Mouse (Mus musculus): ENCODE results near the gene Mras. TPM values are rescaled to one million over a fixed set of nuclear protein-coding genes. Genes with fewer than 3 reads are reported as not detected.

Gene Mras
- total and polyA plus RNA-seq, 3 experiments, result 0.17 TPM; not detected in 2

- no peak for TF ChIP-seq EP300 (IDR thresholded peaks at IDR 0.05; ENCODE audit: low read depth in 1 of 2, low read length in 2 of 2)
Measured at GRCm38 (mm10) chr9:99390716-99391115, 46.5 kb downstream of the Mras start (continued).

DNA sequence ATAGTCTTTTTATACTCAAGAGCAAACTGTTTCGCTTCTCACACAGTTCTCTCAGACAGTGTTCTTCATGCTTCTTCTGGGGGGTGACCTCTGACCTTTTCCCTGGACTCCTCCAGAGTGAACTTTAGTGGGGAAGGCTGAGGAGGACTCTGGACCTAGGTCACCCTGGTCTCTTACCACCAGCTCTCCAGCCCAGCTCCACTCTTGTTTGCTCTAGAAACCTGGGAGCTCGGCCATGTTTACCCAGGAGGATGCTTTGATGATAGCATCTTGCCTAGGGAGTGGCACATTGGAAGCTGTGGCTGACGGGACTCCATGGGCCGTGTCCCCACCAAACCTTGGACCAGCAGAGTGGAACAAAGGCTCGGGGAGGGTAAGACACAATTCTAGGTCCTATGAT is 47.0 kb downstream of the Mras start:
- Histone ChIP-seq H3K4me3 (ENCODE audit: control insufficient read depth in 1 of 2, insufficient read depth in 1 of 2, low read depth in 2 of 2, low read length in 2 of 2) (no peak overlapping the region), H3K27me3 (ENCODE audit: control insufficient read depth in 1 of 2, insufficient read depth in 2 of 2, low read length in 2 of 2) (peaks cover under 1 to 2% of the 10 kb centered on the region in 2 experiments; a peak in 1 of 4 replicates), H3K79me2 (ENCODE audit: control insufficient read depth, insufficient read depth, low read length, poor library complexity) (no peaks in the 10 kb centered on the region), H3K27ac (ENCODE audit: control insufficient read depth, low read depth, low read length) (no peak overlapping the region), H3K4me1 (ENCODE audit: control insufficient read depth in 1 of 2, insufficient read depth in 2 of 2, low read length in 2 of 2) (no peaks in the 10 kb centered on the region), H3K9me3 (replicated peaks; ENCODE audit: insufficient read depth, low read length) (no peaks in the 10 kb centered on the region), H3K9ac (ENCODE audit: control insufficient read depth, low read depth, low read length, poor library complexity, severe bottlenecking) (no peak overlapping the region), H3K36me3 (ENCODE audit: control insufficient read depth in 1 of 2, insufficient read depth in 2 of 2, low read length in 2 of 2) (no peaks in the 10 kb centered on the region)
- no peak for DNase-seq (ENCODE audit: low read depth, low spot score)
- TF ChIP-seq ELF1 (IDR thresholded peaks at IDR 0.05; ENCODE audit: low read depth, low read length) (no peak), MXI1 (IDR thresholded peaks at IDR 0.05; ENCODE audit: low read depth, low read length) (no peak), GATA1 (IDR thresholded peaks at IDR 0.05; ENCODE audit: low read depth, low read length) (no peak), E2F4 (IDR thresholded peaks at IDR 0.05; ENCODE audit: borderline replicate concordance, low read depth, low read length) (no peak), ZKSCAN1 (IDR thresholded peaks at IDR 0.05; ENCODE audit: low read depth, low read length) (no peak), TCF12 (IDR thresholded peaks at IDR 0.05; ENCODE audit: low read depth, low read length) (no peak), SIN3A (IDR thresholded peaks at IDR 0.05; ENCODE audit: low read length) (no peak), BHLHE40 (IDR thresholded peaks at IDR 0.05; ENCODE audit: borderline replicate concordance, low read depth, low read length) (no peak), KAT2A (conservative IDR thresholded peaks at IDR 0.05; ENCODE audit: low read depth, low read length) (no peak), CHD1 (IDR thresholded peaks at IDR 0.05; ENCODE audit: low read depth, low read length) (no peak), MYC (IDR thresholded peaks at IDR 0.05; ENCODE audit: low read depth, low read length) (no peak), EP300 (IDR thresholded peaks at IDR 0.05; ENCODE audit: low read depth in 1 of 2, low read length in 2 of 2) (no peak), MYB (IDR thresholded peaks at IDR 0.05; ENCODE audit: low read depth, low read length) (no peak)

DNA sequence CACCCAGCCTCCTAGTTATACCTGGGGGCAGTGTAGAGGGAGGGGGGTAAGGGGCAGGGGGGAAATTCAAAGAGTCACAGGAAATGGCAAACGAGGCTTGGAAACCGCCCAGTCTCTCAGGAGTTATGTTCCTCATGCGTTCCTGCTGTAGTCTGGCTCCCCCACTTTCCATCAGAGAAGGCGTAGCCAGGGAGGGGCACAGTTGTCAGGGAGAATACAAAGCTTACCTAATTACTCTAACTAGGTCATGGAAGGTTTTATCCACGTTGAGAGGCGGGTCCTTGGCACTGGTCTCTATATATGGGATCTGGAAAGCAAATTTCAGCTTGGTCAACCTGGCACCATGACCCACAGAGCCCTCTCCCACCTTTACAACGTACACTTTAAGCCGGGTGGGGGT is 47.7 kb downstream of the Mras start:
- Histone ChIP-seq H3K27me3 (ENCODE audit: control insufficient read depth in 1 of 2, insufficient read depth in 2 of 2, low read length in 2 of 2) (peaks cover 0 to 2% of the 10 kb centered on the region in 2 experiments; a peak in 1 of 4 replicates), H3K27ac (ENCODE audit: control insufficient read depth, low read depth, low read length) (no peak overlapping the region), H3K79me2 (ENCODE audit: control insufficient read depth, insufficient read depth, low read length, poor library complexity) (no peaks in the 10 kb centered on the region), H3K9ac (ENCODE audit: control insufficient read depth, low read depth, low read length, poor library complexity, severe bottlenecking) (no peak overlapping the region), H3K9me3 (replicated peaks; ENCODE audit: insufficient read depth, low read length) (no peaks in the 10 kb centered on the region), H3K4me3 (ENCODE audit: control insufficient read depth in 1 of 2, insufficient read depth in 1 of 2, low read depth in 2 of 2, low read length in 2 of 2) (no peak overlapping the region), H3K4me1 (ENCODE audit: control insufficient read depth in 1 of 2, insufficient read depth in 2 of 2, low read length in 2 of 2) (no peaks in the 10 kb centered on the region; a peak in 1 of 4 replicates), H3K36me3 (ENCODE audit: control insufficient read depth in 1 of 2, insufficient read depth in 2 of 2, low read length in 2 of 2) (no peaks in the 10 kb centered on the region)
- TF ChIP-seq MXI1 (IDR thresholded peaks at IDR 0.05; ENCODE audit: low read depth, low read length) (no peak), GABPA (IDR thresholded peaks at IDR 0.05; ENCODE audit: low read depth, low read length) (no peak), SMC3 (IDR thresholded peaks at IDR 0.05; ENCODE audit: low read depth, low read length) (no peak), SIN3A (IDR thresholded peaks at IDR 0.05; ENCODE audit: low read length) (no peak), USF1 (IDR thresholded peaks at IDR 0.05; ENCODE audit: low read depth, low read length) (no peak), RCOR1 (IDR thresholded peaks at IDR 0.05; ENCODE audit: low read depth, low read length) (no peak), TBP (IDR thresholded peaks at IDR 0.05; ENCODE audit: low read depth, low read length) (no peak), MAX (IDR thresholded peaks at IDR 0.05; ENCODE audit: low read length) (no peak), KAT2A (conservative IDR thresholded peaks at IDR 0.05; ENCODE audit: low read depth, low read length) (no peak), ZC3H11A (IDR thresholded peaks at IDR 0.05; ENCODE audit: low read depth, low read length) (no peak), RAD21 (IDR thresholded peaks at IDR 0.05; ENCODE audit: low read depth, low read length) (no peak), TAL1 (IDR thresholded peaks at IDR 0.05; ENCODE audit: low read length) (no peak), GATA1 (IDR thresholded peaks at IDR 0.05; ENCODE audit: low read depth, low read length) (no peak), HCFC1 (IDR thresholded peaks at IDR 0.05; ENCODE audit: low read depth, low read length) (no peak)
- no peak for DNase-seq (ENCODE audit: low read depth, low spot score)
